Mouse (Mus musculus) midbrain, embryonic 14.5 days (tissue): ENCODE data around the gene Nell2. TPM values are rescaled to one million over a fixed set of nuclear protein-coding genes. Genes with fewer than 3 reads are reported as not detected.

ENCODE experiments used
- ATAC-seq: fragments of 200-750 bp; cut with Nextera tagmentation; 2 replicates; pipeline ENCODE4 v1.8.0; 2017; ENCODE audit warnings: moderate number of reproducible peaks, moderate library complexity; ENCODE audit not compliant: low FRiP score, low TSS enrichment
- DNase-seq: peaks from one replicate; pipeline ENCODE4 v3.0.0-alpha.2; 2015
- H3K27ac ChIP-seq: fragments of 300-500 bp; sonication (generic); replicated peaks from 2 replicates; pipeline ENCODE4 v1.5.1; 2014; ENCODE audit warnings: mild to moderate bottlenecking, low read depth, low read length, moderate library complexity
- H3K27me3 ChIP-seq: fragments of 300-500 bp; sonication (generic); 2 replicates; pipeline ENCODE4 v1.6.1; 2014; ENCODE audit warnings: low read length, control low read depth, mixed read lengths; ENCODE audit not compliant: control insufficient read depth, insufficient read depth
- H3K36me3 ChIP-seq: fragments of 300-500 bp; sonication (generic); 2 replicates; pipeline ENCODE4 v1.6.1; 2014; ENCODE audit warnings: low read length, control low read depth; ENCODE audit not compliant: control insufficient read depth, insufficient read depth
- H3K4me1 ChIP-seq: fragments of 300-500 bp; sonication (generic); 2 replicates; pipeline ENCODE4 v1.6.1; 2014; ENCODE audit warnings: mild to moderate bottlenecking, antibody characterized with exemption, low read length, control low read depth; ENCODE audit not compliant: control insufficient read depth, insufficient read depth
- H3K4me2 ChIP-seq: fragments of 300-500 bp; sonication (generic); 2 replicates; pipeline ENCODE4 v1.6.1; 2014; ENCODE audit warnings: mild to moderate bottlenecking, low read length, moderate library complexity
- H3K4me3 ChIP-seq: fragments of 300-500 bp; sonication (generic); replicated peaks from 2 replicates; pipeline ENCODE4 v1.5.1; 2014; ENCODE audit warnings: low read depth, low read length
- H3K9ac ChIP-seq: fragments of 300-500 bp; sonication (generic); replicated peaks from 2 replicates; pipeline ENCODE4 v1.6.1; 2014; ENCODE audit warnings: mild to moderate bottlenecking, low read length, moderate library complexity
- H3K9me3 ChIP-seq: fragments of 300-500 bp; sonication (generic); 2 replicates; pipeline ENCODE4 v1.6.1; 2016; ENCODE audit warnings: low read length, control low read depth, mixed read lengths; ENCODE audit not compliant: control insufficient read depth
- WGBS: fragments of 180-500 bp; shearing (Covaris S2); extraction: QIAGEN DNeasy Blood & Tissue Kit; methylation state at CpG from one replicate; pipeline ENCODE4 v1.1.7; 2014; 5-methylcytosine and 5-hydroxymethylcytosine counted together
- polyA plus RNA-seq: library from polyadenylated mRNA; unstranded; fragments of >200 nt; fragmentation: Nextera tagmentation; extraction: Ambion mirVana; gene quantifications from 2 replicates; pipeline ENCODE4 v1.2.1, GENCODE M21; 2014

The Nell2 gene
- 136 and 170 TPM in 2 replicates for polyA plus RNA-seq

DNA sequence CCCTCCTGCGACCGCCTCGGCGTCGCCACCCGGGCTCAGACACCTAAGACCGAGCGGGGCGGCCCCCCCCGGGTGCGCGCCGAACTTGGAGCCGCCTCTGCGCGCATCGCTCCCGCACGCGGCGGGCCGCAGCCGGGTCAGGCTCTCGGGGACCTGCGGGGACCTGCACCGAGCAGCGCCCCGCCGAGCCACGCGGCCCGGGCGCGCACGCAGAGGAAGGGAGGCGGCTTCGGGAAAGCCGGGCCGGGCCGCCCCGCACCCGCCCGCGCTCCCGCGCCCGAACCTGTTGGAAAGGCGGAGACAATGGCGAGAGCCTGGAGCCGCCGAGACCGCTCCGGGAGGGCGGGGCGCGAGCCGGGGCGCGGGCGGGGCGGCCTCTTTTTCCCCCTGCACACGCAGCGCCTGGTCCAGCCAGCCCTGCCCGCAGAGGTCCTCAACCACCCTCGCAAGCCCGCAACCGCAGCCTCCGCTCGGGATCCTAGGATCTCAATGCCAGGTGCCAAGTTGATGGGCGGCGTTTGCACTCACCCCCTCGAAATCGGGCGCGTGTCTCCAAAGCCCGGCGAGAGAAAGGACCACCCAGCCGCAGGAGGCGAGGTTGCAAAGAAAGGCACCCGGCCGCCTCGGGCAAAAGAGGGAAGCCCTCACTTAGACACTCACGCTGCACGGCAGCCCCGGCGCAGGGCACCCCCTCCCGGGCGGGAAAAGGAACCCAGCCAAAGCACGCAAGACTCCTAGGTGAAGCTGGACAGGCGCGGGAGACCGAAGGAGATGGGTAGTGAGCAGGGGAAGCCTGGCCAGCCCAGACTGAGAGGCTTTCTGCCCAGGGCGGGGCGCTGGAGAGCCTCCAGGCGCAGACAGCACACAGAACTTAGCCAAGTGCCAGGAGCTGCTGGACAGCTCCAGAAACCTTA is at the start of gene Nell2:
TSS of gene Nell2 (minus strand) at position 612 of the 914 bp plus-strand sequence.
- WGBS, result under 1% methylated on average over 89 of the region's 95 CpGs
- H3K27me3 ChIP-seq, result no peaks in the 10 kb centered on the region
- peak within 1 kb of the TSS; percentile 79 for H3K4me2 ChIP-seq
- H3K4me1 ChIP-seq, result peaks cover 12% of the 10 kb centered on the region
- peak within 1 kb of the TSS; percentile 85 for H3K9ac ChIP-seq
- ATAC-seq (peak; percentile 87), DNase-seq (peak; percentile 87)
- H3K36me3 ChIP-seq, result no peaks in the 10 kb centered on the region
- H3K9me3 ChIP-seq, result no peaks in the 10 kb centered on the region
- peak within 1 kb of the TSS; percentile 93 for H3K27ac ChIP-seq
- H3K4me3 ChIP-seq, result peak within 1 kb of the TSS; percentile 75

DNA sequence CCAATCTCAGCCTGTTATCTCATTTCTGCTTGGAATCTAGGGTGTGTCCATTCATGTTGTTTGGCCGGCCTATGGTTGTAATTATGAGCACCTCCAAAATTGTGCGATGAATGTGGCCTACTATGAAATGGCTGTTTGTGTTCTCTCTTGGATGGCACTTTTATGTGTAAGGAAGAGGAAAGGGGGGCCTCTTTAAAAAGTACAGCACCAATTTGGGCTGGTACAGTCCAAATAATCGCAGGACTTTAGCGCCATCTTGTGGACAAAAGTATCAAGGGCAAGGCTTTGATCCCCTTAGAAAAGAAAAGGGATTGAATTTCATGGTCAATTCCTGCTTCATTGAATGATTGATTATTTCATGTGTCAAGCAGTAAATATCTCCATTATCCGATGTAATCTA is 46.3 kb upstream of the Nell2 start:
- H3K9me3 ChIP-seq, result no peaks in the 10 kb centered on the region
- peak overlapping the region; percentile 39 for H3K4me2 ChIP-seq
- H3K4me3 ChIP-seq, result no peak overlapping the region
- ATAC-seq (no peak), DNase-seq (peak; percentile 95)
- H3K27me3 ChIP-seq, result no peaks in the 10 kb centered on the region; the same call in 1 of the 2 replicates
- no peak overlapping the region for H3K27ac ChIP-seq
- H3K4me1 ChIP-seq, result no peaks in the 10 kb centered on the region
- H3K36me3 ChIP-seq, result no peaks in the 10 kb centered on the region
- WGBS, result 19% methylated on average over 5 of the region's 5 CpGs
- H3K9ac ChIP-seq, result no peak overlapping the region; the same call in 1 of the 2 replicates

DNA sequence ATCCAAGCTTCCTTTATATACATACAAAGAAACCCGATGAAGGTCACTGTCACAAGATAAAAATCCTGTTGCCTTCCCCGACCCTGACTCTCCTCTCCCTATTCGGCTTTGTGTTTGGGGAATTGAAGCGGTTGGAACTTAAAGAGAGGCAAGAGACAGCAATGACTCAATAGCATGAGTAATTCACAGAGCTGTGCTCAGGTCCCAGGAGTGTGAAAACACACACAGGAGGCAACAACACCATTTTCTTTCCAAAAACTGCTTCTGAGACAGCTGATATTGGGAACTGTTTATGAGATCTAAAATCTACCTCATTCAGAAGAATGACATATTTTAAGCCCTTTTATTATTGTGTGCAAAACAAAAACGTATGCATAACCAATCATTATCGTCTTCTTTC is 41.2 kb upstream of the Nell2 start:
- Histone ChIP-seq H3K27me3 (no peaks in the 10 kb centered on the region), H3K4me1 (no peaks in the 10 kb centered on the region), H3K4me3 (no peak overlapping the region), H3K4me2 (no peak overlapping the region), H3K9me3 (no peaks in the 10 kb centered on the region), H3K36me3 (no peaks in the 10 kb centered on the region), H3K9ac (no peak overlapping the region), H3K27ac (no peak overlapping the region)
- 85% methylated on average over 6 of the region's 6 CpGs for WGBS
- ATAC-seq (no peak), DNase-seq (no peak)

DNA sequence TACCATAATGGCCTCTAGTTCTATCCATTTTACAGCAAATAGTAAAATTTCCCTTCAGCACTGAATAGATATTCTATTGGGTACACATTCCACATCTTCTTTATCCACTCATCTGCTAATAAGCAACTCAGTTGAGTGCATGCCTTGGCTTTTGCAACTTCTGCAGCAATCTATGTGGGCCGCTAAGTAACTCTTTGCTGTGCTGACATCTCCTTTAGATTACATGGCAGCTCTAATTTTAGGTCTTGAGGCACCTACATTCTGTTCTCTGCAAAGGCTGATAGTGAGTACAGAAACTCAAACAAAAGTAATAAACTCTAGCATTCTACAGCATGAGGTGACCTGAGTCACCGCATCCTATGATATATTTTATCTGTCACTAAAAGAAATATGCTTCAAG is 36.8 kb upstream of the Nell2 start:
- DNase-seq, result no peak
- ATAC-seq, result no peak
- Histone ChIP-seq H3K9me3 (no peaks in the 10 kb centered on the region), H3K36me3 (no peaks in the 10 kb centered on the region), H3K4me1 (no peaks in the 10 kb centered on the region), H3K4me3 (no peak overlapping the region), H3K27me3 (no peaks in the 10 kb centered on the region), H3K27ac (no peak overlapping the region), H3K9ac (no peak overlapping the region), H3K4me2 (no peak overlapping the region)
- WGBS, result 96% methylated on average over 2 of the region's 2 CpGs

DNA sequence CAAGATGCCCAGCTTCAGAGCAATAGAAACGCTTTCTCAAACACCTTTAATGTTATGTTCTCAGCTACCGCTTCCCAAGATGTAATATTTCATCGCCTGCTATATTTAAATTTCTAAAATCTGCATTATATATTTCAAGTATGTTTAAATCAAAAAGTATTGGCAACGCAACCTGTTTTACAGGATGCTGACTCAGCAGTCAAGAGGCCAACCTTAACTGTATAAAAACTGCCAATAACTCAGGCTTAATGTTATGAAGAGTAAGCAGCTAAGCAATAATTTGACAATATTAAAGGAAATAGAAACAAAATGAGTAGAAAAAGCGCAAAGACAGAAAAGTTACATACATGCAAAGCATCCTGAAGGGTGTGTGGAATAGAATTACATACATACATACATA is 32.9 kb upstream of the Nell2 start:
- Histone ChIP-seq H3K27me3 (no peaks in the 10 kb centered on the region), H3K27ac (no peak overlapping the region)
- ATAC-seq, result no peak

DNA sequence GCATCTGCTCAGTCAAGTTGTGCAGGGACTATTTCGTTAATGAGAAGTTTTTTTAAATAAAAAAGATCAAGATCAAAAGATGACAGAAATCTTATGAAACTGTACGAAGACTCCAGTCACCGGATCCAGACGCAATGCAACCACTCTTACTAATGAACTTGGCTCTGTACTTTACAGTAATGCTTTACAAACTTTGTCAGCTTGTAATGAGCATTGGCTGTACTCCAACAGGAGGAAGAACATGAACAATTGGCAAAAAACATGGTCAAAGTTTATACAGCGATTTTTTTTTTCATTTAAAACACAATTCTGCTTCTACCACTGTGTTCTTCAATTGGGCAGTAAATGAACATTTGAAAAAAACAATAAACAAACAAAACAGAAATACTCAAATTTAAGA is 21.7 kb upstream of the Nell2 start:
- Histone ChIP-seq H3K9ac (no peak overlapping the region), H3K36me3 (no peaks in the 10 kb centered on the region)
- no peak for ATAC-seq

More for the DNA sequence above, 32.9 kb upstream of the Nell2 start:
- Histone ChIP-seq H3K36me3 (no peaks in the 10 kb centered on the region), H3K4me1 (no peaks in the 10 kb centered on the region), H3K9me3 (no peaks in the 10 kb centered on the region), H3K4me2 (no peak overlapping the region), H3K9ac (no peak overlapping the region), H3K4me3 (no peak overlapping the region)
- no peak for DNase-seq
- 96% methylated on average over 5 of the region's 5 CpGs for WGBS

DNA sequence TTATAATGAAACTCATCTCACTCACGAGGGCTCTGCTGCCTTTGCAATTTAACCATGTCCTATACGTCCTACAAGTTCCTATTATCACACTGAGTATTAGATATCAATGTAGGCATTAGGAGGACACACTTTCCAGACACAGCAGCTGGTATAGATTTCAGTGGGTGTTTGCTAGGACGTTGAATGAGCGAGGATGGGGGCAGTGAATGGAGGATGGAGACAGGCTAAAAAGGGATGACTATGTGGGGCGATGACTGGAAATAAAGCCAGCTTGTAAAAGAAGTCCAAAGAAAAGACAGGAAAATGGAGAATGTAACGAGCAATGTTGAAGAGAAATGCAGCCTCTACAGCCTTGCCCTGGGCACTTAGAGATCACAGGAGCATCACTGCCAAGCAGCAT is 14.3 kb upstream of the Nell2 start:
- Histone ChIP-seq H3K4me3 (no peak overlapping the region), H3K4me1 (no peaks in the 10 kb centered on the region), H3K9ac (no peak overlapping the region), H3K4me2 (no peak overlapping the region), H3K36me3 (no peaks in the 10 kb centered on the region), H3K27ac (no peak overlapping the region), H3K9me3 (0 out of 2 replicates have a peak, but pooled peaks cover 3% of the 10 kb centered on the region), H3K27me3 (no peaks in the 10 kb centered on the region)
- 78% methylated on average over 6 of the region's 6 CpGs for WGBS
- no peak for DNase-seq
- no peak for ATAC-seq

More for the DNA sequence above, 21.7 kb upstream of the Nell2 start:
- Histone ChIP-seq H3K4me1 (no peaks in the 10 kb centered on the region), H3K9me3 (no peaks in the 10 kb centered on the region), H3K27me3 (no peaks in the 10 kb centered on the region), H3K4me2 (no peak overlapping the region), H3K27ac (no peak overlapping the region), H3K4me3 (no peak overlapping the region)
- WGBS, result 92% methylated on average over 5 of the region's 5 CpGs
- DNase-seq, result no peak

DNA sequence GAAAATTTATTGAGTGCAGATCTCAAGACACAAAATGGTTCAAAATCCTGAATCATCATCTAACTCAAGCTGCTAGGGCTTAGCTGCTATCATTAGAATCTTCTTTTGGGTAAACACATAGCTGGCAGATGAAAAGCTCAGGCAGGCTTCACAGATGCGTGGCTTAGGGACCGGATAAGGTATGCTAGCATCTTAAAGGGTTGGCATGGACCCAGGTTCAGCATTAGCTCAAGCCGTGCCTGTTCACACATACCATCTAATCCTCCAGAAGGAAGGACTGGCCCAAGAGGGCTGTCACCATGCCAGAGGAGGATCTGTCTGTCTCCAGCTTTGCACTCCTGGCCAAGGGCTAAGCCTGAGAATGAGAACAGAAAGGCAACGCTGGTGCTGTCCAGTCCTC is 8.4 kb upstream of the Nell2 start:
- no peaks in the 10 kb centered on the region for H3K27me3 ChIP-seq
- no peak overlapping the region for H3K9ac ChIP-seq
- H3K4me2 ChIP-seq, result no peak overlapping the region
- H3K36me3 ChIP-seq, result no peaks in the 10 kb centered on the region
- peak; percentile 52 for DNase-seq
- 0 out of 2 replicates have a peak, but pooled peaks cover 3% of the 10 kb centered on the region for H3K9me3 ChIP-seq
- no peak for ATAC-seq
- H3K27ac ChIP-seq, result no peak overlapping the region
- no peaks in the 10 kb centered on the region for H3K4me1 ChIP-seq
- H3K4me3 ChIP-seq, result no peak overlapping the region
- WGBS, result 66% methylated on average over 4 of the region's 4 CpGs

DNA sequence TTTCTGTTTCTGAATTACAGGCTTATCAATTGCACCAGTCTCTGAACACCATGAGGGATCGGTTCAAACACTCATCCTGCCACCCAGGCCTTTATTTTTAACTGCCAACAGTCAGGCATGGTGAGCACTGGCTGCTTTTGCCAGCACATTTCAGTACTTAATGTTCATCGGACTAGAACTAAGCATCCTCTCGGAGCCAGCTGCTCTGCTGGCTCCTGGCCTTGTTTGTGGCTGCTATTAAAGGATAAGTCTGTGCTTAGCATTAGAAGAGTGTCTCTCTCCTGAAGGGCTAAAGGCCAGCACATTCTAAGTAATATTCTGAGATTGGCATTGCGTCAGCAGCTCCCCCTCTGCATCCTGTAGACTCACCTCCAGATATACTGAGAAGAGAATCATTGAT is 7.9 kb upstream of the Nell2 start:
- 0 out of 2 replicates have a peak, but pooled peaks cover 3% of the 10 kb centered on the region for H3K9me3 ChIP-seq
- H3K36me3 ChIP-seq, result no peaks in the 10 kb centered on the region
- DNase-seq (peak; percentile 49), ATAC-seq (no peak)
- H3K4me3 ChIP-seq, result no peak overlapping the region
- no peak overlapping the region for H3K9ac ChIP-seq
- no peak overlapping the region for H3K4me2 ChIP-seq
- WGBS, result 60% methylated on average over 4 of the region's 4 CpGs
- no peaks in the 10 kb centered on the region for H3K27me3 ChIP-seq
- H3K27ac ChIP-seq, result no peak overlapping the region
- no peaks in the 10 kb centered on the region for H3K4me1 ChIP-seq
